Mouse (Mus musculus) MEL (cell line): ENCODE measurements around the gene Supt3.

Experiments
- CTCF ChIP-seq, 3 experiments: IDR thresholded peaks in 2 of 3; conservative IDR thresholded peaks in 1 of 3; 2 replicates each; pipeline ENCODE4 v1.5.1; 2011 to 2012; ENCODE audit warnings: low read length in 3 of 3, low read depth in 2 of 3, mild to moderate bottlenecking in 2 of 3, improper control_type of control experiment in 1 of 3, inconsistent platforms in 1 of 3, mixed read lengths in 1 of 3, moderate library complexity in 1 of 3; ENCODE audit not compliant: control insufficient read depth in 1 of 3, insufficient read depth in 1 of 3, poor library complexity in 1 of 3, severe bottlenecking in 1 of 3
- E2F4 ChIP-seq: IDR thresholded peaks from 2 replicates; pipeline ENCODE4 v1.6.1; 2011; ENCODE audit warnings: low read depth, low read length, improper control_type of control experiment, borderline replicate concordance
- EP300 ChIP-seq, 2 experiments: IDR thresholded peaks; 2 replicates each; pipeline ENCODE4 v1.6.1; 2011; ENCODE audit warnings: improper control_type of control experiment in 2 of 2, low read length in 2 of 2, low read depth in 1 of 2, mild to moderate bottlenecking in 1 of 2
- GABPA ChIP-seq: IDR thresholded peaks from 2 replicates; pipeline ENCODE4 v1.6.1; 2012; ENCODE audit warnings: low read depth, mild to moderate bottlenecking, inconsistent platforms, low read length, improper control_type of control experiment, moderate library complexity
- GATA1 ChIP-seq: IDR thresholded peaks from 2 replicates; pipeline ENCODE4 v1.6.1; 2011; ENCODE audit warnings: low read depth, low read length, improper control_type of control experiment
- JUND ChIP-seq: IDR thresholded peaks from 2 replicates; pipeline ENCODE4 v1.6.1; 2011; ENCODE audit warnings: low read depth, mild to moderate bottlenecking, improper control_type of control experiment, low read length
- MAFK ChIP-seq: IDR thresholded peaks from 2 replicates; pipeline ENCODE4 v1.6.1; 2011; ENCODE audit warnings: low read depth, mild to moderate bottlenecking, low read length, improper control_type of control experiment, borderline replicate concordance
- MAX ChIP-seq: IDR thresholded peaks from 2 replicates; pipeline ENCODE4 v1.6.1; 2011; ENCODE audit warnings: low read length, improper control_type of control experiment
- MXI1 ChIP-seq: IDR thresholded peaks from 2 replicates; pipeline ENCODE4 v1.6.1; 2011; ENCODE audit warnings: mild to moderate bottlenecking, low read depth, low read length, improper control_type of control experiment
- MYC ChIP-seq: IDR thresholded peaks from 2 replicates; pipeline ENCODE4 v1.6.1; 2011; ENCODE audit warnings: low read depth, mild to moderate bottlenecking, low read length, improper control_type of control experiment, moderate library complexity
- POLR2A ChIP-seq, 2 experiments: IDR thresholded peaks; 2 replicates each; pipeline ENCODE4 v1.6.1; 2011 to 2012; ENCODE audit warnings: low read length in 2 of 2, mild to moderate bottlenecking in 2 of 2, control low read depth in 1 of 2, improper control_type of control experiment in 1 of 2, low read depth in 1 of 2, moderate library complexity in 1 of 2; ENCODE audit not compliant: control insufficient read depth in 1 of 2, insufficient read depth in 1 of 2, poor library complexity in 1 of 2
- POLR2AphosphoS5 ChIP-seq: IDR thresholded peaks from 2 replicates; pipeline ENCODE4 v1.6.1; 2012; ENCODE audit warnings: low read depth, borderline replicate concordance, mild to moderate bottlenecking, inconsistent platforms, low read length, moderate library complexity, mixed read lengths
- SMC3 ChIP-seq: IDR thresholded peaks from 2 replicates; pipeline ENCODE4 v1.6.1; 2011; ENCODE audit warnings: low read depth, low read length, improper control_type of control experiment

DNA sequence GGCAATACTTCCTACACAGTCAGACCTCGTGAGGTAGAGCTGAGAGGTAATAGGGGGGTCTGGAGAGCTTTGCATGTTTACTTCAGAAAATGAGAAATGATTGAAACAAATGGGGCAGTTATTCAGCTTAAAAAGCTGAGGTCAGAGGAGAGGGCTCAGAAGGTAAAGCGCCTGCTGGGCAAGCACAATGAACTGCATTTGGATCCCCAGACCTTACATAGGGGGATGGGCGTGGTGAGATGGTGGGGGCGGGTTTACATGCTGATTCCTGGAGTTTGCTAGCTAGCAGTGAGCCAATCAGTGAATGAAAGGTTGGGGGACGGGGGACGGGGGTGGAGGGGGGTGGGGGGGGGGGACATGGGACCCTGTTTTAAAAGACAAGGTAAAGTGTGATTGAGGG lies 376.8 kb downstream of the Supt3 start:
- TF ChIP-seq MAFK (no peak), MYC (no peak), EP300 (IDR thresholded peaks at IDR 0.05; ENCODE audit: low read depth in 1 of 2, low read length in 2 of 2) (no peak), CTCF (IDR thresholded peaks at IDR 0.05 in 2 of 3, conservative IDR thresholded peaks at IDR 0.05 in 1 of 3; ENCODE audit: control insufficient read depth in 1 of 3, insufficient read depth in 1 of 3, low read depth in 2 of 3, low read length in 3 of 3, poor library complexity in 1 of 3, severe bottlenecking in 1 of 3) (no peak), E2F4 (no peak), MXI1 (no peak), POLR2AphosphoS5 (no peak), MAX (no peak), GABPA (no peak), JUND (no peak), GATA1 (no peak), SMC3 (no peak), POLR2A (IDR thresholded peaks at IDR 0.05; ENCODE audit: control insufficient read depth in 1 of 2, insufficient read depth in 1 of 2, low read depth in 1 of 2, low read length in 2 of 2, poor library complexity in 1 of 2) (no peak)
